Mouse (Mus musculus) ovary, adult 18-20 months (tissue): ENCODE measurements around the gene Trappc4.
A peak's percentile ranks its signal among the peaks of the same experiment; 100 is the strongest.
"Not testable (repeated sequence)": the region's sequence is repeated elsewhere in the genome, so short reads cannot be mapped to it uniquely, and the experiment has no call there.

Source experiments
- DNase-seq: peaks from one replicate; pipeline ENCODE4 v3.0.0; 2022; ENCODE audit warnings: low spot score, mixed read lengths

Gene Trappc4

GRCm38 (mm10) chr9:44407752-44408097 is 325 bp upstream of the Trappc4 start:
- no peak for DNase-seq

GRCm38 (mm10) chr9:44405011-44405410 is 2.4 kb downstream of the Trappc4 start:
- DNase-seq, result no peak

DNA sequence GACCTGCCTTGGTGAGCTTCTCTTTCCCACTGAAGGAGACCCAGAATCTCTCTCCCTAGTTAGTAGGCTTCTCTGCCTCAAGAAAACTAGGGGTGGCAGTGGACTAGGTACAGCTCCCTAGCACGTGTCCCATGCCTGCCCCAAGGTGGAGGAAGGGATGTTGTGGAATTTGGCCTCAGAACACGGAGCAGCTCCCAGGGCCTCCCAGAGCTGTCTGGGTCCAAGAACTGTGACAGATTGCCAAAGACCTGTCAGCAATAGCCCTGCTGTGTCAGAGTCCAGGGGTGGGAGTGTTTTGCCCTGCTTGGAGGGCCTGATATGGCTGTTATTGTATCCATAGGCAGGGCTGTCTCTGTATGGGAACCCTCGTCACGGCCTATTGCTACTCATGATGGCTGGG is 6.3 kb downstream of the Trappc4 start:
- no peak for DNase-seq

DNA sequence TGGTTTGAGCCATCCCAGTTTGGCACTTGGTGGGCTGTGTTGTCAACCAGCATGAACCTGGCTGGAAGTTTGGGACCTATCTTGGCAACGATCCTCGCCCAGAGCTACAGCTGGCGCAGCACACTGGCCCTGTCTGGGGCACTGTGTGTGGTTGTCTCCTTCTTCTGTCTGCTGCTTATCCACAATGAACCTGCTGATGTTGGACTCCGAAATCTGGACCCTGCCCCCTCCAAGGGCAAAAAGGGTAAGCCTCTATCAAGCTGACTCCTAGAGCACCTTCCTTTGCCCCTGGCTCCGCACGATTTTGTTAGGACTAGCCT is 7.6 kb downstream of the Trappc4 start:
- DNase-seq, result no peak

DNA sequence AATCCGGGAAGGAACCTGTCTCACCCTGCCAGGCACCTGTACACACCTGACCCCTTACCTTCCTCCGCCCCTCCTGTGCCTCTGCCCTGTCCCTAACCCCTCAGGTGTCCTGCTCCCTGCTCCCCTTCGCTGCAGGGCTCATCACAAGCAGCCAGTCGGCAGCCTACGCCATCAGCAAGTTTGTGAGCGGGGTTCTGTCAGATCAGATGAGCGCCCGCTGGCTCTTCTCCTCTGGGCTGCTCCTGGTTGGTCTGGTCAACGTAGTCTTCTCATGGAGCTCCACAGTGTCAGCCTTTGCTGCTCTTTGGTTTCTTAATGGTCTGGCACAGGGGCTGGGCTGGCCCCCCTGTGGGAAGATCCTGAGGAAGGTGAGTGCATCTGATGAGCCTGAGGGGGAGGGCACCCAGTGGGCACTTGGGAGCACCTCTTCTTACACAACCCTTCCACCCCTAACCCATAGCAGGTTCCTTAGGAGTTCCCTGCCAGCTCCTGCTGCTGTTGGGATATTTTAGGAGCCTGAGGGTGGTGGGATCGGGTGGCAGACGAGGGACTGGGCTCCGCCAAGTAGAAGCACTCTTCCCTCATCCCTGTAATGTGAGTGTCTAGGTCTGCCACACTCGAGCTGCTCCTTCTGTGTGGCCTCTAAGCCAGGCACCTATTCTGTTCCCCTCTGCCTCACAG is 8.1 kb downstream of the Trappc4 start:
- DNase-seq, result no peak

GRCm38 (mm10) chr9:44398551-44398950 is 8.8 kb downstream of the Trappc4 start:
- no peak for DNase-seq

GRCm38 (mm10) chr9:44398087-44398486 is 9.3 kb downstream of the Trappc4 start:
- DNase-seq, result no peak

GRCm38 (mm10) chr9:44396684-44397411 is 10.6 kb downstream of the Trappc4 start, which contains the start of gene Slc37a4:
TSS of gene Slc37a4 (plus strand) at chr9:44396852.
- DNase-seq, result peak; percentile 97

DNA sequence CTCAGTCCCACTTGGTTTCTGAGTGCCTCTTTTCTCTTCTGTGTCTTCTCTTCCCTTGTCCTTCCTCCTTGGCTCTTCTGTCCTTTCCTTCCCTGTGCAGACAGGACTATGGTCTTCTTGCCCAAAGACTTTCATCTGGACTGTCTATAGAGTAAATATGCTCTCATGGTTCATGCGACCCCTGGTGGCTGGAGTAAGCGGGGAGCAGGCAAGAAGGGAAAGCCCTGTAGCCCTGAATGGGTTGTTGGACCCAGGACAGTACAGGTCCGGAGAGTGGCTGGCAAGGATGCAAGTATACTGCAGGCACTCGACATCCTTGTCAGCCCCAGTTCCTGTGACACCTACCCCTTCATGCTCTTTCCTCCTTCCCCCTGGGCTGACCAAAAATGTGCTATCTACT is 15.9 kb downstream of the Trappc4 start:
- no peak for DNase-seq

DNA sequence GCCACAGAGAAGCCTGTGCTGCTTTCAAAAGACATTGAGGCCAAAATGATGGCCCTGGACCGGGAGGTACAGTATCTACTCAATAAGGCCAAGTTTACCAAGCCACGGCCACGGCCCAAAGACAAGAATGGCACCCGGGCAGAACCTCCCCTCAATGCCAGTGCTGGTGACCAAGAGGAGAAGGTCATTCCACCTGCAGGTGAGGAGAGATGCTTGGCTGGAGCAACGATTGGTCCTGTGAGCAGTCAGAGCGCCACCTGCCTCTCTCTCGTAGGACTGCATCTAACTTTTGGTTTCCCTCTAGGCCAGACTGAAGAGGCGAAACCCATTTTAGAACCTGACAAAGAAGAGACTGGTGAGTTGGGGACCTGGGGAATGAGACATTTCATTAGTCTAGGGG is 18.1 kb downstream of the Trappc4 start:
- DNase-seq, result no peak

- DNase-seq, result no peak
Observed at GRCm38 (mm10) chr9:44387221-44387620, 20.2 kb downstream of the Trappc4 start.

DNA sequence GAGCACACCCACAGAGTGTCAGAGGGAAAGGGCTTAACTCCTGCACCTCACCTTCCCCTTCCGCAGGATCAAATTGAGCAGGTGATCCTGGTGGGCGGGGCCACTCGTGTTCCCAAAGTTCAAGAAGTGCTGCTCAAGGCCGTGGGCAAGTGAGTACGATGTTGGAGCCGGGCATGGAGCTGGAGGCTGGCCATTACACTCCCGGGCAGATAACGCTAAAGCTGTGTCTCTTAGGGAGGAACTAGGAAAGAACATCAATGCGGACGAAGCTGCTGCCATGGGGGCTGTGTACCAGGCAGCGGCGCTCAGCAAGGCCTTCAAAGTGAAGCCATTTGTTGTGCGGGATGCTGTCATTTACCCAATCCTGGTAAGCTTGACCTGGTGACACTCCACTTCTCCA is 22.8 kb downstream of the Trappc4 start:
- DNase-seq, result no peak

DNA sequence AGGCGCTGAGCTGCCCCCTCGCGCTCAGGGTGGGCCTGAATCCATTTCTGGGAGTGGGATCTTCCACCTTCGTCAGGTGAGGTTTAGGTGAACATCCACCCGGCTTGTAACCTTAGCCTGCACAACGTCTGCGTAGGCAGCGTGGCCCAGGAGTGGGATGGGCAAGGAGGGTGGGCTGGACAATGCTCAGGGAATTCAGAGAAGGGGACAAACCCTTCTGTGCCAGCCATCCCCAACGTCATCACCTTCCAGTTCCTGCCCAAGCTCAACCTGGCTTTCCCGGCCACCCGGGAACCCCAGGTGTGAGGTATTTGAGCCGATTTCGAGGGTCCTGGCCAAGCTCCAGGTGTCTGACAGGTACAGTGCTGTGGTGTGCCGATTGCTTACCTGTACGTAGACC is 27.5 kb downstream of the Trappc4 start:
- DNase-seq, result no peak

- DNase-seq, result peak; percentile 97
Observed at GRCm38 (mm10) chr9:44379054-44379834, 28.2 kb downstream of the Trappc4 start, which contains the start of gene Hyou1. TSS of gene Hyou1 (plus strand) at chr9:44379490.

DNA sequence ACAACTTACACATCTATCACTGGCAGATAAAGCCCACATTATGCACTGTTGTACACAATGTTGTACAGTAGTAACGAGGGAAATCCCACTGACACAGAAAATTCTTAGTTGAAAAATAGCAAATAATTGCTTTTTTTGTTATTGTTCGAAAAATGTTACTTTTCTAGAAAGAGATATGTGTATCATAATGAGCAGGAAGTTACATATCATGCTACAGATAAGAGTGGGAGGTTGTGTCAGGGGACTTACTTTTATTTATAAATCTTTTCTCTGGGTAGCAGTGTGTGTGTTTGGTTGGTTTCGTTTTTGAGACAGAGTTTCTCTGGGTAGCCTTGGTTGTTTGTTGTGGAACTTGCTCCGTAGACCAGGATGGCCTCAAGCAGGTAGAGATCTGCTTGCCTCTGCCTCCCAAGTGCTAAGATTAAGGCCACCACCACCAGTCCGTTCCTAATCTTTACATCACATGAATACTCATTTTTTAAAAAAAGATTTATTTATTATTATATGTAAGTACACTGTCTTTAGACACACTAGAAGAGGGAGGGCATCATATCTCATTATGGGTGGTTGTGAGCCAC is 29.2 kb downstream of the Trappc4 start:
- no peak for DNase-seq

GRCm38 (mm10) chr9:44377335-44377734 is 30.1 kb downstream of the Trappc4 start:
- not testable (repeated sequence) for DNase-seq

DNA sequence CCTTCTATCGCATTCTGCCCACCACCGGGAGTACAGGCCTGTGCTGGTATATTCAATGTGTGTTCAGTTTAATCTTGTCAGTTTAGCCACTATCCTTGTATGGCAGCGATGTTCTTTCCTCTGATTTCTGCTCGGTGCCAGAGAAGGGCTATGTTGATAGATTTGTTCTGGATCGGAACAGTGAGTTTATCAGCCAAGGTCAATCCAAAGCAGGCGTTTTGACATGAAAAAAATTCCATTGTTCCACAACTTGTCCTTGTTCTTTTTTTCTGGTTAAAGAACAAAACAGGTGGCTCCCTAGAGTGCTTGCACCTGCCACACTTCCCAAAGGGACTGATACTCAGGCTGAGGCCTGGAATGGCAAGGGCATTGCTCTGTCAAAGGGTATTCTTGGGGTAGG is 31.3 kb downstream of the Trappc4 start:
- no peak for DNase-seq

GRCm38 (mm10) chr9:44373386-44373785 is 34.0 kb downstream of the Trappc4 start:
- no peak for DNase-seq

GRCm38 (mm10) chr9:44364480-44364879 is 42.9 kb downstream of the Trappc4 start:
- no peak for DNase-seq

GRCm38 (mm10) chr9:44361931-44362330 is 45.5 kb downstream of the Trappc4 start:
- not testable (repeated sequence) for DNase-seq

DNA sequence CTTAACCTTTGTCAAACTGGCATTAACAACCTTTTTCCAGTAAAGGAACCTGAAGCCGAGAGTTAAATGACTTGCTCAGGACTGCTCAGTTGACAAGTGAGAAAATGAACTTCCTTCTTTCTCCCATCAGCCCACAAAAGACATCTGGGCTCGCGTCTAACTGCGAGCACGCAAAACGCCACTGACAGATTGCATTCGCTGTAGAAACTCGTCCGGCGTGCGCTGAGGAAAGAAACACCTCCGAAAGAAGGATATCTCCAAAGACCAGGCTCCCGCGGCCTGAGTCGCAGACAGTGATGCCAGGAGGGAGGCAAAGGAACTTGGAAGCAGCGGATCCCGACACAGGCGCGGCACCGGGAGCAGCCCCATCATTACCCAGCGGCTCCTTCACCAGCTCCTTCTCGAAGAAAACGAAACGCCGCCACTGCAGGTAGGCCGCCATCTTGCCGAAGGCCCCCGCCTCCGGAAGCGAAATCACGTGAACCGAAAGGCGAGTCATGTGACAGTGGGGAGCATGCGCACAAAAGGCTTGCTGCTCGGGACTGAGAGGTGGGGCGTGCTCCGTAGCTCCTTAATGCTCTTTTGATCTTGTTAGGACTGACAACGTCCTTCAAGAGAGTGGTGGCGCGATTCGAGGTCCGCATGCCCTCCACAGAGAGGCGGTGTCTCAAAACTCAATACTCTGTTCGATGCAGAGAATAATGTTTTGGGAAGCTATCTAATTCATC is 46.0 kb downstream of the Trappc4 start, which contains the start of gene Vps11:
Vps11 (minus strand) TSS at position 481 of the 728 bp plus-strand sequence.
- DNase-seq, result peak; percentile 91

DNA sequence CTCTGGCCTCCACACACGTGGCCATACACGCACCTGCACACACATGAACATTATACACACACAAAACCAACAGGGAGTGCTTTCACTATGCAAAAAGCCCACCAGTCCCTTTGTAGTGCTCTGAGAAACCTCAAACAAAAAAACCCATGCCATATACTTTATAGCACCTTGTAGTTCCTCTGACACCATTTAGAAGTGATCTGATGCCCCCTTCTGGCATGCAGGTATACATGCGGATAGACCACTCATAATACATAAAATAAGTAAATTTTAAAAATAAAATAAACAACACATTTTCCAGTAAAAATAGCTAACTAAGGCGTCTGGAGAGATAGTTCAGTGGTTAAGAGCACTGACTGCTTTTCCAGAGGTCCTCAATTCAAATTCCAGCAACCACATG is 50.2 kb downstream of the Trappc4 start:
- no peak for DNase-seq
